Mouse (Mus musculus) midbrain, embryonic 11.5 days (tissue): ENCODE measurements around the gene Clasrp. TPM values are rescaled to one million over a fixed set of nuclear protein-coding genes. Genes with fewer than 3 reads are reported as not detected.
A peak's percentile ranks its signal among the peaks of the same experiment; 100 is the strongest.

ENCODE experiments used
- ATAC-seq: fragments of 200-750 bp; cut with Nextera tagmentation; 2 replicates; pipeline ENCODE4 v1.8.0; 2017; ENCODE audit warnings: moderate TSS enrichment, moderate library complexity; ENCODE audit not compliant: low FRiP score
- DNase-seq: peaks from one replicate; pipeline ENCODE4 v3.0.0; 2015; ENCODE audit warnings: low spot score; ENCODE audit errors: missing footprints
- H3K27ac ChIP-seq: fragments of 300-500 bp; sonication (generic); 2 replicates; pipeline ENCODE4 v1.5.1; 2014; ENCODE audit warnings: low read depth, low read length
- H3K27me3 ChIP-seq: fragments of 300-500 bp; sonication (generic); 2 replicates; pipeline ENCODE4 v1.6.1; 2014; ENCODE audit warnings: mild to moderate bottlenecking, low read length, moderate library complexity, mixed read lengths; ENCODE audit not compliant: control insufficient read depth, insufficient read depth
- H3K36me3 ChIP-seq: fragments of 300-500 bp; sonication (generic); 2 replicates; pipeline ENCODE4 v1.6.1; 2014; ENCODE audit warnings: mild to moderate bottlenecking, low read length, moderate library complexity, mixed read lengths; ENCODE audit not compliant: control insufficient read depth, insufficient read depth
- H3K4me1 ChIP-seq: fragments of 300-500 bp; sonication (generic); 2 replicates; pipeline ENCODE4 v1.6.1; 2014; ENCODE audit warnings: low read length; ENCODE audit not compliant: control insufficient read depth, insufficient read depth
- H3K4me2 ChIP-seq: fragments of 300-500 bp; sonication (generic); 2 replicates; pipeline ENCODE4 v1.6.1; 2014; ENCODE audit warnings: mild to moderate bottlenecking, moderate library complexity
- H3K4me3 ChIP-seq: fragments of 300-500 bp; sonication (generic); 2 replicates; pipeline ENCODE4 v1.5.1; 2014; ENCODE audit warnings: low read depth, low read length
- H3K9ac ChIP-seq: fragments of 300-500 bp; sonication (generic); 2 replicates; pipeline ENCODE4 v1.6.1; 2014; ENCODE audit warnings: low read length
- H3K9me3 ChIP-seq: fragments of 300-500 bp; sonication (generic); 2 replicates; pipeline ENCODE4 v1.6.1; 2016; ENCODE audit warnings: low read length; ENCODE audit not compliant: control insufficient read depth
- WGBS: fragments of 180-500 bp; shearing (Covaris S2); extraction: QIAGEN DNeasy Blood & Tissue Kit; methylation state at CpG from one replicate; pipeline ENCODE4 v1.1.7; 2014; 5-methylcytosine and 5-hydroxymethylcytosine counted together
- polyA plus RNA-seq: library from polyadenylated mRNA; unstranded; fragments of >200 nt; fragmentation: Nextera tagmentation; extraction: Ambion mirVana; gene quantifications from 2 replicates; pipeline ENCODE4 v1.2.1, GENCODE M21; 2014

The Clasrp gene
- polyA plus RNA-seq, 1 experiment from 2014 or later, result 44.6 TPM

- H3K4me1 ChIP-seq, result 0 out of 2 replicates have a peak, but pooled peaks cover 3% of the 10 kb centered on the region
- no peak overlapping the region for H3K4me2 ChIP-seq
- DNase-seq (no peak), ATAC-seq (no peak)
- no peak overlapping the region for H3K9ac ChIP-seq
- H3K36me3 ChIP-seq, result peaks cover 30% of the 10 kb centered on the region
- no peaks in the 10 kb centered on the region for H3K9me3 ChIP-seq
- H3K27ac ChIP-seq, result no peak overlapping the region
- no peaks in the 10 kb centered on the region for H3K27me3 ChIP-seq
- H3K4me3 ChIP-seq, result no peak overlapping the region
Measured at GRCm38 (mm10) chr7:19632720-19633119, 28.4 kb upstream of the Clasrp start.

GRCm38 (mm10) chr7:19632275-19632674 lies 28.0 kb upstream of the Clasrp start:
- H3K27me3 ChIP-seq, result no peaks in the 10 kb centered on the region
- H3K9ac ChIP-seq, result no peak overlapping the region
- no peak for ATAC-seq
- H3K4me3 ChIP-seq, result no peak overlapping the region
- no peak overlapping the region for H3K27ac ChIP-seq
- H3K4me1 ChIP-seq, result 0 out of 2 replicates have a peak, but pooled peaks cover 3% of the 10 kb centered on the region
- no peaks in the 10 kb centered on the region for H3K9me3 ChIP-seq
- no peak overlapping the region for H3K4me2 ChIP-seq
- DNase-seq, result no peak
- peaks cover 28% of the 10 kb centered on the region for H3K36me3 ChIP-seq

- H3K27me3 ChIP-seq, result no peaks in the 10 kb centered on the region
- under 1% methylated on average over 39 of the region's 41 CpGs for WGBS
- peaks cover 10% of the 10 kb centered on the region; the same call in 1 of the 2 replicates for H3K36me3 ChIP-seq
- peak within 1 kb of the TSS; percentile 54; the same call in 1 of the 2 replicates for H3K27ac ChIP-seq
- H3K9ac ChIP-seq, result peak within 1 kb of the TSS; percentile 9; the same call in 1 of the 2 replicates
- H3K4me3 ChIP-seq, result peak within 1 kb of the TSS; percentile 66
- peak; percentile 98 for DNase-seq
- no peaks in the 10 kb centered on the region for H3K9me3 ChIP-seq
- ATAC-seq, result peak; percentile 75
- 0 out of 2 replicates have a peak, but pooled peaks cover 3% of the 10 kb centered on the region for H3K4me1 ChIP-seq
- peak within 1 kb of the TSS; percentile 91 for H3K4me2 ChIP-seq
Measured at GRCm38 (mm10) chr7:19629361-19629734, 25.1 kb upstream of the Clasrp start, which contains the start of gene Relb. Relb (minus strand) TSS chr7:19629438.

- Histone ChIP-seq H3K9ac (peak overlapping the region; percentile 9; the same call in 1 of the 2 replicates), H3K9me3 (no peaks in the 10 kb centered on the region), H3K4me3 (peak overlapping the region; percentile 66), H3K36me3 (peaks cover 8% of the 10 kb centered on the region; the same call in 1 of the 2 replicates), H3K27ac (peak overlapping the region; percentile 54; the same call in 1 of the 2 replicates), H3K4me2 (peak overlapping the region; percentile 91), H3K4me1 (0 out of 2 replicates have a peak, but pooled peaks cover 3% of the 10 kb centered on the region), H3K27me3 (no peaks in the 10 kb centered on the region)
- under 1% methylated on average over 55 of the region's 57 CpGs for WGBS
- ATAC-seq, result peak; percentile 88
- peak; percentile 99 for DNase-seq
Measured at GRCm38 (mm10) chr7:19628536-19629360, 24.5 kb upstream of the Clasrp start.

- H3K9ac ChIP-seq, result no peak overlapping the region
- DNase-seq (no peak), ATAC-seq (no peak)
- 0 out of 2 replicates have a peak, but pooled peaks cover 3% of the 10 kb centered on the region for H3K4me1 ChIP-seq
- peaks cover 2% of the 10 kb centered on the region; the same call in 1 of the 2 replicates for H3K36me3 ChIP-seq
- H3K27ac ChIP-seq, result no peak overlapping the region
- peak overlapping the region; percentile 91 for H3K4me2 ChIP-seq
- 14% methylated on average over 17 of the region's 17 CpGs for WGBS
- H3K9me3 ChIP-seq, result no peaks in the 10 kb centered on the region
- no peaks in the 10 kb centered on the region for H3K27me3 ChIP-seq
- peak overlapping the region; percentile 66 for H3K4me3 ChIP-seq
Measured at GRCm38 (mm10) chr7:19628192-19628535, 23.9 kb upstream of the Clasrp start.

- Histone ChIP-seq H3K9ac (no peak overlapping the region), H3K27me3 (no peaks in the 10 kb centered on the region), H3K27ac (no peak overlapping the region), H3K4me1 (0 out of 2 replicates have a peak, but pooled peaks cover 3% of the 10 kb centered on the region), H3K4me3 (no peak overlapping the region; the same call in 1 of the 2 replicates), H3K4me2 (peak overlapping the region; percentile 91; the same call in 1 of the 2 replicates), H3K9me3 (no peaks in the 10 kb centered on the region), H3K36me3 (no peaks in the 10 kb centered on the region)
- ATAC-seq (no peak), DNase-seq (no peak)
- 67% methylated on average over 3 of the region's 3 CpGs for WGBS
Measured at GRCm38 (mm10) chr7:19627721-19628120, 23.4 kb upstream of the Clasrp start.

DNA sequence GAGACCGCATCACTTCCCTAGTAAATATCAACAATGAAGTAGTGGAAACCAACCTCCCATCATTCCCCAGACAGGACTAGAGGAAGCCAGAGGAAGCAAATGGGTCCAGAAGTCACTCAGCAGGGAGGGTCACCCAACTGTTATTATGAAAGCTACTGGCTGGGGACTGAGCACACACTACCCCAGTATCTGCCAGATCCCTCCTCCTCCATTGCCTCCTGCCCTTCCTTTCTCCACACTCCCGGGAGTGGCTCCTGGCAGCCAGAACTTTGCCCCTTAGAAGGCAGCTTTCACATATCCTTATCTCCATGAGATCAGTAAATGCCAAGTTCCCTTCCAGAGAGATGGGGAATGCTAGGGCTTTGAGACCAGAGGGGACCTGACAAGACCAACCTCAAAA lies 19.1 kb upstream of the Clasrp start:
- H3K4me3 ChIP-seq, result no peak overlapping the region
- no peaks in the 10 kb centered on the region for H3K36me3 ChIP-seq
- no peak overlapping the region for H3K4me2 ChIP-seq
- ATAC-seq (no peak), DNase-seq (no peak)
- H3K27ac ChIP-seq, result no peak overlapping the region
- H3K9ac ChIP-seq, result no peak overlapping the region
- H3K27me3 ChIP-seq, result no peaks in the 10 kb centered on the region
- no peaks in the 10 kb centered on the region for H3K9me3 ChIP-seq
- WGBS, result 82% methylated on average over 2 of the region's 2 CpGs
- peaks cover 5% of the 10 kb centered on the region; the same call in 1 of the 2 replicates for H3K4me1 ChIP-seq

GRCm38 (mm10) chr7:19622241-19622640 lies 18.0 kb upstream of the Clasrp start:
- 34% methylated on average over 6 of the region's 6 CpGs for WGBS
- no peak overlapping the region for H3K4me3 ChIP-seq
- no peak overlapping the region for H3K27ac ChIP-seq
- H3K36me3 ChIP-seq, result no peaks in the 10 kb centered on the region
- no peak overlapping the region for H3K9ac ChIP-seq
- no peak for ATAC-seq
- peaks cover 4% of the 10 kb centered on the region; the same call in 1 of the 2 replicates for H3K4me1 ChIP-seq
- no peak for DNase-seq
- no peak overlapping the region for H3K4me2 ChIP-seq
- H3K27me3 ChIP-seq, result no peaks in the 10 kb centered on the region
- no peaks in the 10 kb centered on the region for H3K9me3 ChIP-seq

- H3K9me3 ChIP-seq, result no peaks in the 10 kb centered on the region
- H3K9ac ChIP-seq, result no peak overlapping the region
- no peaks in the 10 kb centered on the region for H3K36me3 ChIP-seq
- H3K4me2 ChIP-seq, result no peak overlapping the region
- DNase-seq, result no peak
- no peak overlapping the region for H3K4me3 ChIP-seq
- H3K27me3 ChIP-seq, result no peaks in the 10 kb centered on the region
- WGBS, result 91% methylated on average over 7 of the region's 7 CpGs
- no peak for ATAC-seq
- peaks cover 4% of the 10 kb centered on the region; the same call in 1 of the 2 replicates for H3K4me1 ChIP-seq
- no peak overlapping the region for H3K27ac ChIP-seq
Measured at GRCm38 (mm10) chr7:19620811-19621210, 16.5 kb upstream of the Clasrp start.
